Mouse (Mus musculus): Measurements from ENCODE around the gene Ranbp3.

GRCm38 (mm10) chr17:56643237-56643636, 29.9 kb upstream of the Ranbp3 start:
- no peak for TF ChIP-seq NANOG (IDR thresholded peaks at IDR 0.05; ENCODE audit: borderline replicate concordance, low read length)
- no peak for TF ChIP-seq CTCF (conservative IDR thresholded peaks at IDR 0.05; ENCODE audit: low read length)
